Mouse (Mus musculus): ENCODE measurements at regions not wholly inside any gene's neighbourhood (a gene's known extent, or its start where the extent isn't known, plus 50 kb on each side); places are given as distances from the start of the nearest gene placed in this dataset.

DNA sequence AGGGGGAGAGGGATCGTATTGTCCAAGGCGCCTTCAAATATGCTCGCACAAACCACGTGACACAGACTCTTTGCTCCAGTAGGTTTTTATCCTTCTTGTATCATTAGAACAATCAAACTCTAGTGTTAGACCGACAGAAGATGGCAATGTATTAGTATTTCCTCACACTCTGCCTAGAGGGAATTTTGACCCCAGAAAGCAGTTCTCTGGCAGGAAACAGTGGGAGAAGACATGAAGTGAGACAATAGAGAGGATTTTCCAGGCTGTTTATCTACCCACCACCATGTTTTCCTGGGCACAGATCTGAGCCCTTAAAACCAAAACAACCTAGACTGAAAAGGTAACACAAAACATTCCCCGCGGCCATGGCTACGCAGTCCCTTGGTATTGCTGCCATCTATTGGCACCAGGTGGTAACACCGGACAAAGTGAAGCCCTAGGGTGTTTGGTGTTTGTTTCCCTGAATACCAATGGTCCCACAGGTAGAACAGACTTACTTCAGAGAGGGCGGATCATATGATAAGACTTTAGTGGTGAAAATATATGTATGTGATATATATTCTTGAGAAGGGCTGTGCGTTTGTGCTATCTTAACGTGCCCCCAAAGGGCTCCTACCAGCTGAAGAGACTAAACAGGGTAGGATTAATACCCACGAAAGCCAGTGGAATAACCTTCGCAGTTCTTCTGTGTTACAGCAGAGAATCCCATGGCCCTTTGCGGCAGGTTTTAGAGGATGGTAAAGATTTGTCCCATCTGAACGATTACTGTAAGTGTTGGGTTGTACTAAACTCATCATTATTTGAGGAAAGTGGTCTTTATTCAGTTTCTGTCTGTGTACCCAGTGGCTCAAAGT, 1430.5 kb downstream of the Slc22a22 start:
- Histone ChIP-seq H3K4me1 (0 out of 2 replicates have a peak, but pooled peaks cover 3% of the 10 kb centered on the region), H3K27ac (peak overlapping the region; percentile 46; the same call in 1 of the 2 replicates), H3K4me3 (peak overlapping the region; percentile 30), H3K27me3 (ENCODE audit: poor library complexity, severe bottlenecking) (no peaks in the 10 kb centered on the region), H3K9me3 (no peaks in the 10 kb centered on the region), H3K36me3 (replicated peaks) (no peaks in the 10 kb centered on the region)
- DNase-seq (ENCODE audit: extremely low spot score, low spot score): peak; percentile 67
- 39% methylated on average over 16 of the region's 16 CpGs for WGBS

DNA sequence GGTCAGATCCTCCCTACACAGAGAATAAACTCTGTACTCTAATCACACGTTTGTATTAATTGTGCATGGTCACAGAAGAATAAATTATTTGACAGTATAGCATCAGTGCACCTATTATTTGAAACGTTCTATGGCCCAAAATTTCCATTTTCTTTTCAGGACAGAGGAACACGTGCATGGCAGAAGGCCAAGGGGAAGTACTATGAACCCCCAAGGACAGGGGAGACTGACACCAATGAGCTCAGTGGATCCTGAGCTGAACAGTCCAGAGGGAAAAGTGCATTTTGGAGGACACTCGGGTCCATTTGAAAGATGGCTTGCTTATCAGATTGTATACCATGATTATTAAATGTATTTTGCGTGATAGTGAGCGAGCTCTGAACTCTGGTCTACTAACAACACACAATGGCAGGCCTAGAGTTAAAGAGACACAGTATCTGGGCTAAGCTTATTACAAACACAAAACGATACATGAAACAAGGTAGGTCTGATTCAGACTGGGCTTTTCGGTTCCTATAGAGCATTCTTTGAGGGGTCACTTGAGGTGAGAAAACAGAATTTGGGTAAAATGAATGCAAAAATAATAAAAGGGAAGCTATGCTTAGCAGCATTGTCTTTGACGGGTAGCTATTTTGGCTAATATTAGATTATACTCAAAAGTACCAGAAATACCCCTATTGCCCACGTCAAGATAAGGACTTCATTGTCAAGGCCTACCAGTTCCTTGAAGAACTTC, 1431.7 kb downstream of the Slc22a22 start:
- H3K4me1 ChIP-seq: 0 out of 2 replicates have a peak, but pooled peaks cover 3% of the 10 kb centered on the region
- H3K9me3 ChIP-seq: no peaks in the 10 kb centered on the region
- 92% methylated on average over 10 of the region's 10 CpGs for WGBS
- no peak for DNase-seq (ENCODE audit: extremely low spot score, low spot score)
- no peaks in the 10 kb centered on the region for H3K36me3 ChIP-seq (replicated peaks)
- no peak overlapping the region for H3K4me3 ChIP-seq
- H3K27me3 ChIP-seq (ENCODE audit: poor library complexity, severe bottlenecking): no peaks in the 10 kb centered on the region
- no peak overlapping the region for H3K27ac ChIP-seq

DNA sequence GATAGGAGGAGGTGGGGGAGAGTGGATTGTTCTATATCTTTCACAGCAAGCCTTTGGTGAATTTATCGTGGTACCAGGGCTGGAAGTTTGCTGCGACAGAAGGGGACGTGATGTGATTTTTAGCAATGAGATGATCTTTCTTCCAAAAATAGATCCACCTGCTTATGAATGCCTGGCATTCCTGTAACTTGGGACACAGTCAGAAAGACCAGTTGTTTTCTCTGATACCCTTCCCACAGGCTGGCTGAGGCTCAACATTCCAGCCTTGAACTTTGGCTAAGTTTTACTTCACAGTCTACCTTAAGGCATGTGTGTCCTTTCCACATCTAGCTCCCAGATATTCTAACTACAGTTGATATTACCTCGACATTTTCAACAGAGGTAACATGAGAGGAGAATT, 1434.1 kb downstream of the Slc22a22 start:
- H3K36me3 ChIP-seq (replicated peaks): no peaks in the 10 kb centered on the region
- H3K27ac ChIP-seq: no peak overlapping the region
- H3K27me3 ChIP-seq (ENCODE audit: poor library complexity, severe bottlenecking): no peaks in the 10 kb centered on the region
- no peaks in the 10 kb centered on the region for H3K9me3 ChIP-seq
- WGBS: 93% methylated on average over 4 of the region's 4 CpGs
- DNase-seq (ENCODE audit: extremely low spot score, low spot score): no peak
- 0 out of 2 replicates have a peak, but pooled peaks cover 3% of the 10 kb centered on the region for H3K4me1 ChIP-seq
- no peak overlapping the region for H3K4me3 ChIP-seq

DNA sequence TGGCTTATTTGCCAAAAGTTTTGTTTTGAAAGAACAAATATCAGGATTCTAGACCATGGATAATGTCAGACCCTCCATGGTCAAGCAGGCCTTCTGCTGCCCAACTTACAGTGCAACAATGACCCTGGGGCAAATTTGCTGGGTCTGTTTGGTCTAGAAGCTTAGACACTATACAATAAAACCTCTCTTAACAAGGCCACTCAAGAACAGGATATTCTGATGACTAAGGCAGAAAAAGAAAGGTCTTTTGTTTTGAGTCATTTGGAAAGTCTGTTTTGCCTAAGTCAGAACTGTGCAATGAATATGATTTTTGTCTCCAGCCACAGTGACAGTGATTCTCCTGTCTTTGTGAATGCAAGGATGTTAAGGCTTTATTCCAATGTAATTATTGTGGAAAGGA, 1435.0 kb downstream of the Slc22a22 start:
- no peak overlapping the region for H3K4me3 ChIP-seq
- DNase-seq (ENCODE audit: extremely low spot score, low spot score): no peak
- no peaks in the 10 kb centered on the region for H3K27me3 ChIP-seq (ENCODE audit: poor library complexity, severe bottlenecking)
- H3K9me3 ChIP-seq: peaks cover 3% of the 10 kb centered on the region; the same call in 1 of the 2 replicates
- no peak overlapping the region for H3K27ac ChIP-seq
- H3K36me3 ChIP-seq (replicated peaks): no peaks in the 10 kb centered on the region
- H3K4me1 ChIP-seq: 0 out of 2 replicates have a peak, but pooled peaks cover 3% of the 10 kb centered on the region

DNA sequence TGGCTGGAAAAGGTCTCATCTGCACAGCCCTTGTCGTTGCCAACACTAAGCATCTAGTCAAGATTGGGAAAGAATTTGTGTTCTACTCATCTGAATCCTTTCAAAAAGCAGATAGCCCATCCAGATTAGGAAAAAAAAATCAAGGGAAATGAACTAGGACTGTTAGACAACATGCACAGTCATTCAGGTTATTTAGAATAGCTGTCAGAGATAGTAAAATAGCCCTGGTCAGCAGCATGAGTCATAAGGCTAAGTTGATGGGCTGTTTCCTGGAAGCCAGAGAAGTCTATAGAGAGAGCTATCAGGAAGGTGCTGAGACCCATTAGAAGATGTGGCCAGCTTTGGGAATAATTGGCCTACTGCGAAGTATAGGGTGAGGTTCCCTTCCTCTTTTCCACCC, 1447.4 kb downstream of the Slc22a22 start:
- H3K9me3 ChIP-seq: peaks cover 7% of the 10 kb centered on the region; the same call in 1 of the 2 replicates
- no peaks in the 10 kb centered on the region for H3K36me3 ChIP-seq (replicated peaks)
- WGBS: 83% methylated on average over 2 of the region's 2 CpGs
- H3K4me1 ChIP-seq: peaks cover 9% of the 10 kb centered on the region
- no peak for DNase-seq (ENCODE audit: extremely low spot score, low spot score)
- no peak overlapping the region for H3K4me3 ChIP-seq
- H3K27me3 ChIP-seq (ENCODE audit: poor library complexity, severe bottlenecking): no peaks in the 10 kb centered on the region
- no peak overlapping the region for H3K27ac ChIP-seq

DNA sequence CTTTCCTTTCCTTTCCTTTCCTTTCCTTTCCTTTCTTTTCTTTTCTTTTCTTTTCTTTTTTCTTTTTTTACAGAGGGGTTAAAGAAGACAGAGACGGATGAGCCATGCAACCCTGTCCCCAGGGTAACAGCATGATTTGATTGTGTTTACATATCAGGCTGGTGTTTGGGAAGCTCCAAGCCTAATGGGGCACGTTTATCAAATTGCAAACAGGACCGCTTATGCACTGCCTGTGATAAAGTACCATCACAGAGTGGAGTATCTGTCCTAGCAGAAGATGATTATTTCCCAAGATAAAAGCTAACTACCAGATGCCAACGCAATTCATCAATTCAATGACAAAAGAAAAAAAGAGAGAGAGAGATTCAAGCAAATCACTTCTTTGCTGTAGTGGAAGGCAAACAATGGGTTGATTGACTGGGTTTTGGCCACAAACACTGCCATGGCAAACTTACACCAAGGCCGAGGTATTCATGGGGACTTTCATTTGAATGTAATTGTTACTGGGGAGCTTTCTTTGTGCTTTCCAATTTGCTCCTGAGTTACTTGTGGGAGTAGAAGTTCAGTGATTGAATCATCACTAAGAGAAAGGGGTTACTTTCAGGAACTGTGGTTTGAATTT, 1450.1 kb downstream of the Slc22a22 start:
- no peak for DNase-seq (ENCODE audit: extremely low spot score, low spot score)
- no peaks in the 10 kb centered on the region for H3K9me3 ChIP-seq
- H3K27ac ChIP-seq: no peak overlapping the region
- no peak overlapping the region for H3K4me3 ChIP-seq
- no peaks in the 10 kb centered on the region for H3K36me3 ChIP-seq (replicated peaks)
- H3K4me1 ChIP-seq: peaks cover 9% of the 10 kb centered on the region
- H3K27me3 ChIP-seq (ENCODE audit: poor library complexity, severe bottlenecking): no peaks in the 10 kb centered on the region
- 36% methylated on average over 5 of the region's 5 CpGs for WGBS

DNA sequence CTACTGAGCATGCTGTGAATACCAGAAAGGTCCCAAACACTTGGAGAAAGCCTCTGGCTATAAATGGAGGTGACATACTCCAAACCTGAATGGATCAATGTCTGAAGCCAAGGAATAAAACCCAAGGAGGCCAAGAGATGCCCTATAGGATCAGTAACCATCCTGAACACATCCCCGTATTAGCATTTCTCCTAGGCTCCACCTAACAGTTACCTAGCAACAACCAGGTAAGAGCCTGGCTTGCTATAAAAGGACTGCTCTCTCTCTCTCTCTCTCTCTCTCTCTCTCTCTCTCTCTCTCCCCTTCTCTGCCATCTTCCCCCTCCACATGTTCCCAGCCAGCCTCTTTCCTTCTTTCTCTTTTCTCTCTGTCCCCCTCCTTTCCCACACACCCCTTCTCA, 1452.7 kb downstream of the Slc22a22 start:
- Histone ChIP-seq H3K27ac (no peak overlapping the region), H3K9me3 (no peaks in the 10 kb centered on the region), H3K4me1 (peaks cover 9% of the 10 kb centered on the region), H3K4me3 (no peak overlapping the region), H3K36me3 (replicated peaks) (no peaks in the 10 kb centered on the region), H3K27me3 (ENCODE audit: poor library complexity, severe bottlenecking) (no peaks in the 10 kb centered on the region)
- no peak for DNase-seq (ENCODE audit: extremely low spot score, low spot score)
- WGBS: 83% methylated on average over 1 of the region's 1 CpGs

DNA sequence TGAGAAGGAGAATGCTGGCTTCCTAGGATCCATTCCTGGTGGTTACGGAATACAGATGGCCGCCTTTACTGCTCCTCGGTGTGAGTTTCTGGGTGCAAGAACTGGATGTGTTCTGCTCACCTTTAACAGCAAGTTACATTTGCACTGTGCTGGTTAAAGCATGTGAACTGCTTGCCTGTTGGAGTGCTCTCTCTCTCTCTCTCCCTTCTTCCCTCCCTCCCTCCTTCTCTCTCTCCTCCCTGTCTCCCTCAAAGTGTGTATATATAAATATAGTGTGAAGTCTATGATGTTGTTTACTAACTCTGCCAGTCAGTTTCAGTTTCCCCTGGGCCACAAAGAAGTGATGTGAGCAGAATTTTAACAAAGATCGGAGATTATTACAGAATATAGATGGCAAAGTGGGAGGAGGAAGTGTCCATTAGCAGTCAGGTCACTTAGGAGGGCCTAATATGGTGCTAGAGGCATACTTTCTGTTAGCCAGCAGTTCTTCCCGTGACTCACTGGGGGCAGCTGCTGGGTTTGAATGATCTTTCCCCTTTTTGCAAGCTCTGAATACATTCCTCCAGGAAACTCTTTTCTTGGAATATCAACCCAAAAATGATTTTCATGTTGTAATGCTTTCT, 1453.5 kb downstream of the Slc22a22 start:
- H3K4me3 ChIP-seq: no peak overlapping the region
- H3K27ac ChIP-seq: no peak overlapping the region
- no peaks in the 10 kb centered on the region for H3K9me3 ChIP-seq
- H3K4me1 ChIP-seq: peaks cover 9% of the 10 kb centered on the region
- 90% methylated on average over 5 of the region's 5 CpGs for WGBS
- no peak for DNase-seq (ENCODE audit: extremely low spot score, low spot score)
- H3K36me3 ChIP-seq (replicated peaks): no peaks in the 10 kb centered on the region
- H3K27me3 ChIP-seq (ENCODE audit: poor library complexity, severe bottlenecking): no peaks in the 10 kb centered on the region

DNA sequence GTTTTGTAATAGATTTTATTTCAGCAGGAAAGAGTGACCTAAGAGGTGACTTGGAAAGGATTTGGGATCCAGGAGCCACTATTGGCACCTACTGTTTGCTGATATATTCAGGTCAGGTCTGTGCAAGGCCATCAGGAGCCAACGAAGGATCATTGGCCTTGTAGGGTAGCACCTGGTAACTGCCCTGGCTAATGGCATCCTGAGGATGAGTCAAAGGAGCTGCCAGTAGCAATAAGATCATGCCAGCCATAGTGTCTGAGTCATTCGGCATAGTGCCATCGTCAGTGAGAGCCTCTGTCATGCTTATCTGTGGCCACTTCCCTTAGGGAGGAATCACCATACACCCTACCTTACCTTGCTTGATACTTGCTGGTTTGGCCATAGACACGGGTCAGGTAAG, 1455.1 kb downstream of the Slc22a22 start:
- H3K27me3 ChIP-seq (ENCODE audit: poor library complexity, severe bottlenecking): no peaks in the 10 kb centered on the region
- H3K27ac ChIP-seq: no peak overlapping the region
- H3K4me1 ChIP-seq: peaks cover 2% of the 10 kb centered on the region
- 93% methylated on average over 4 of the region's 4 CpGs for WGBS
- no peaks in the 10 kb centered on the region for H3K36me3 ChIP-seq (replicated peaks)
- DNase-seq (ENCODE audit: extremely low spot score, low spot score): no peak
- no peak overlapping the region for H3K4me3 ChIP-seq
- H3K9me3 ChIP-seq: no peaks in the 10 kb centered on the region

DNA sequence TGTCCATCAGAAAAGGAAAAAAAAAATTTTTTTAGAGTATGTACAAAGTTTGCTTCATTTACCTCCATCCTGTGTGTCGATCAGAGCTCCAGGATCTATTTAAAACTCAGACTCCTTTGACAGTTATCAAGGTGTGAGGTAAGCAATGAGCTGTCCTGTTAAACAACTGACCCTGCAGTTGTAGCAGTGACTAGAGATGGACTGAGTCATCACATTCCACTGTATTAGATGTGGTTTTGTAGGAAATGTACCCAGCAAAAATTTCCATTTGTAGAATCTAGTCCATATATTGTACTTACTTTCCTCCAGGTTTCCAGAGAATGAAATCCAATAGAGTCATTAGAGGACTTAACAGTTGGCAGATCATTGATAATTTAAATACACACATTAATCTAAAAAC, 1459.3 kb downstream of the Slc22a22 start:
- Histone ChIP-seq H3K27ac (no peak overlapping the region), H3K27me3 (ENCODE audit: poor library complexity, severe bottlenecking) (no peaks in the 10 kb centered on the region), H3K36me3 (replicated peaks) (no peaks in the 10 kb centered on the region), H3K9me3 (no peaks in the 10 kb centered on the region), H3K4me3 (no peak overlapping the region), H3K4me1 (no peaks in the 10 kb centered on the region)
- WGBS: 90% methylated on average over 1 of the region's 1 CpGs
- DNase-seq (ENCODE audit: extremely low spot score, low spot score): no peak

DNA sequence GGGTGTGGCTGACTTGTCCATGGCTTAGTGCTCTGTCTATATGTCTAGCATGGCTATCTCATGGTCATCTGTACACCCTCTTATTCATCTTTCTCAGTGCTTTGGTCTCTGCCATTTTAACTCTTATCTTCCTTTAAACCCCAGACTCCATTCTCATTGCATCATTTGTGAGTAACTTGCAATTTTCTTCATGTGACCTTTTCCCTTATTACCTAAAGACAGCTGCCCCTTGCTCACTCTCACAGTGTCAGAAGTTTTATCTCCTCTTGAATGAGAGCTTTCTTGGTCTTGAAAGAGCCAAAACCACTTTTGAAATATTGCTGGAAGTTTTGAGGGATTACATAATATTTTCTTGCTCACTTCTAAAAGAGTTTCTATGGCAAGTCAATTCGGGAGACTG, 1459.9 kb downstream of the Slc22a22 start:
- no peak overlapping the region for H3K27ac ChIP-seq
- H3K4me3 ChIP-seq: no peak overlapping the region
- H3K36me3 ChIP-seq (replicated peaks): no peaks in the 10 kb centered on the region
- no peak for DNase-seq (ENCODE audit: extremely low spot score, low spot score)
- H3K9me3 ChIP-seq: no peaks in the 10 kb centered on the region
- no peaks in the 10 kb centered on the region for H3K4me1 ChIP-seq
- WGBS: 89% methylated on average over 1 of the region's 1 CpGs
- H3K27me3 ChIP-seq (ENCODE audit: poor library complexity, severe bottlenecking): no peaks in the 10 kb centered on the region

DNA sequence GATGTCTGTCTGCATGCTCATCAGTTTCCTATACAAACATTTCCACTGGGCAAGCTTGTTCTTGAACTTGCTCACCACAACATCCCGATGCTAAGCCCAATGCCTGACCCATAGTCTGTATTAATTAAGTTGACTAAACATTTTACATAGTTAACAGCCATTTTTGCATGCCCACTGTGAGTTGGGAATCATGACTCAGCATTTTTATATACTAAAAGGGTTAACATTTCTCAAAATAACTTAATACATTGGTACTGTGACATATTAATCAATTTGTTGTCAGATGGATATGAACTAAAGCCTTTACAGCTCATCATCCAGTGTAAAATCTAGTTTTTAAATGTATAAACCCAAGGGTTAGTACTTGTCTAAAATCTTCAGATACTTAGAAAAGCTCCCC, 1461.4 kb downstream of the Slc22a22 start:
- WGBS: 91% methylated on average over 1 of the region's 1 CpGs

More for the DNA sequence above, 1461.4 kb downstream of the Slc22a22 start:
- Histone ChIP-seq H3K27ac (no peak overlapping the region), H3K4me3 (no peak overlapping the region), H3K27me3 (ENCODE audit: poor library complexity, severe bottlenecking) (no peaks in the 10 kb centered on the region), H3K36me3 (replicated peaks) (no peaks in the 10 kb centered on the region), H3K9me3 (no peaks in the 10 kb centered on the region), H3K4me1 (no peaks in the 10 kb centered on the region)
- no peak for DNase-seq (ENCODE audit: extremely low spot score, low spot score)
